Mouse (Mus musculus): ENCODE measurements around the gene Arhgef3. TPM values are rescaled to one million over a fixed set of nuclear protein-coding genes. Genes with fewer than 3 reads are reported as not detected.

Arhgef3 gene
- polyA plus RNA-seq, 1 experiment from 2014 or later, result 2.2 TPM

GRCm38 (mm10) chr14:27301768-27302499 lies 187.2 kb downstream of the Arhgef3 start:
- Histone ChIP-seq H3K36me3 (ENCODE audit: control insufficient read depth, insufficient read depth, low read length) (no peaks in the 10 kb centered on the region), H3K27me3 (ENCODE audit: control insufficient read depth, insufficient read depth, low read length) (no peaks in the 10 kb centered on the region), H3K4me3 (ENCODE audit: low read depth, low read length) (no peak overlapping the region), H3K27ac (ENCODE audit: low read depth, low read length) (no peak overlapping the region), H3K4me2 (no peak overlapping the region), H3K9ac (ENCODE audit: low read length) (no peak overlapping the region), H3K4me1 (ENCODE audit: control insufficient read depth, insufficient read depth, low read length) (no peaks in the 10 kb centered on the region), H3K9me3 (ENCODE audit: control insufficient read depth, low read length) (no peaks in the 10 kb centered on the region)
- DNase-seq (ENCODE audit: low spot score, missing footprints) (peak; percentile 17), ATAC-seq (ENCODE audit: low FRiP score) (no peak)
- WGBS, result 88% methylated on average over 5 of the region's 5 CpGs

- H3K4me3 ChIP-seq (ENCODE audit: low read depth, low read length), result no peak overlapping the region
- H3K9me3 ChIP-seq (ENCODE audit: control insufficient read depth, low read length), result no peaks in the 10 kb centered on the region
- no peak for ATAC-seq (ENCODE audit: low FRiP score)
- H3K4me2 ChIP-seq, result no peak overlapping the region
- 83% methylated on average over 4 of the region's 4 CpGs for WGBS
- peak; percentile 6 for DNase-seq (ENCODE audit: low spot score, missing footprints)
- H3K4me1 ChIP-seq (ENCODE audit: control insufficient read depth, insufficient read depth, low read length), result no peaks in the 10 kb centered on the region
- no peaks in the 10 kb centered on the region for H3K27me3 ChIP-seq (ENCODE audit: control insufficient read depth, insufficient read depth, low read length)
- H3K27ac ChIP-seq (ENCODE audit: low read depth, low read length), result no peak overlapping the region
- H3K36me3 ChIP-seq (ENCODE audit: control insufficient read depth, insufficient read depth, low read length), result no peaks in the 10 kb centered on the region
- H3K9ac ChIP-seq (ENCODE audit: low read length), result no peak overlapping the region
Measured at GRCm38 (mm10) chr14:27303294-27303693, 188.6 kb downstream of the Arhgef3 start.

GRCm38 (mm10) chr14:27304408-27304807 lies 189.7 kb downstream of the Arhgef3 start:
- no peak for ATAC-seq (ENCODE audit: low FRiP score)
- H3K4me1 ChIP-seq (ENCODE audit: control insufficient read depth, insufficient read depth, low read length), result no peaks in the 10 kb centered on the region
- H3K36me3 ChIP-seq (ENCODE audit: control insufficient read depth, insufficient read depth, low read length), result no peaks in the 10 kb centered on the region
- H3K4me2 ChIP-seq, result no peak overlapping the region
- no peak for DNase-seq (ENCODE audit: low spot score, missing footprints)
- no peak overlapping the region for H3K4me3 ChIP-seq (ENCODE audit: low read depth, low read length)
- no peak overlapping the region for H3K9ac ChIP-seq (ENCODE audit: low read length)
- no peak overlapping the region for H3K27ac ChIP-seq (ENCODE audit: low read depth, low read length)
- H3K27me3 ChIP-seq (ENCODE audit: control insufficient read depth, insufficient read depth, low read length), result no peaks in the 10 kb centered on the region
- 73% methylated on average over 4 of the region's 4 CpGs for WGBS
- no peaks in the 10 kb centered on the region for H3K9me3 ChIP-seq (ENCODE audit: control insufficient read depth, low read length)

DNA sequence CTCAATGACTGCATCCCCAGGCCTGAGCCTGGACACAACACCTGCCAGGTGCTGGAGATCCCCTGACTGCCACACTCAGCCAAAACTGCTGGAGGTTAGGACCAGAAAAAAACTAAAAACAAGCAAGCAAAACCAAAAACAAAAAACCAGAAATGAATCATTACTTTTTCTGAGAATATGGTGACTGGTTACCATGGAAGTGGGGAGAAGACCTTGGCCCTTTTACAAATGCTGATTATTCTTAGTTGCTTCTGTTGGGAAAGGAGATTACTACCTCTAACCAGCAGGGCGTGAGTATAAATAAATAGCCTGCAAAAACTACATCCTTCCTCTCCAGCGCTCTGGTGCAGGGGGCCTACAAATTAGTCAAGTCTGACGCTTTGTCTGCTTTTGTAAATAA lies 194.1 kb downstream of the Arhgef3 start:
- ATAC-seq (ENCODE audit: low FRiP score) (no peak), DNase-seq (ENCODE audit: low spot score, missing footprints) (peak; percentile 54)
- Histone ChIP-seq H3K36me3 (ENCODE audit: control insufficient read depth, insufficient read depth, low read length) (no peaks in the 10 kb centered on the region), H3K27me3 (ENCODE audit: control insufficient read depth, insufficient read depth, low read length) (no peaks in the 10 kb centered on the region), H3K9ac (ENCODE audit: low read length) (no peak overlapping the region), H3K4me3 (ENCODE audit: low read depth, low read length) (no peak overlapping the region), H3K4me2 (no peak overlapping the region), H3K27ac (ENCODE audit: low read depth, low read length) (no peak overlapping the region), H3K4me1 (ENCODE audit: control insufficient read depth, insufficient read depth, low read length) (no peaks in the 10 kb centered on the region), H3K9me3 (ENCODE audit: control insufficient read depth, low read length) (no peaks in the 10 kb centered on the region)
- WGBS, result 70% methylated on average over 3 of the region's 3 CpGs

DNA sequence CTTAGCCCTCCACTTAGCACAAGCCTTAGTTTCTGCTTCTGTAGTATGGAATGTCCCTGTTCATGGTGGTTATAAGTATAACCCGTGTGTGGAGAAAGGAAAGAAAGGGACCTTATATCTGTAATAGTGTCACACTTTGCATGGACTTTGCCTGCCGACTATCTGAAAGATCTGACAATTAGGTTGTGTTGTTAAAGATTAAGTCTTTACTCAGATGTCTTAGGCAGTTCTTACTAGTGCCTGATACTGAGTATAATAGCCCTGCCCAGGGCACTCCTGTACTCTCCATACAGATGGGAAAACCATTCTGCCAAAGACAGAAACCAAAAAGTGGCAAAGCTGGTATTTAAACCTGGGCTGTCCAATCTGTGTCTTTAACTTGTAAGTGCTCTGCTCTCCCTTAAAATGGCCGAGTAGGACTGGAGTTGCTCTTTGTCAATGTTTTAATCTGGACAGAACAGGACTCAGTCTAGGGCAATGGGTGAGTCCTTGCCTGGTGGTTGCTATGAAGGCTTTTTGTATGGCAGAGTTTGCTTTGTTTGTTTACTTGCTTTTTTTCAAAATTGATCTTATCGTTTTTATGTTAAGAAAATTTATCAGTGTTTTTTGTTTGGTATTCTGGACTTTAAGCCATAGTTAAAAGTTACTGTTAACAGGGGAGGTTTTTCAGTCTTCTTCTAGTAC lies 196.0 kb downstream of the Arhgef3 start:
- no peaks in the 10 kb centered on the region for H3K36me3 ChIP-seq (ENCODE audit: control insufficient read depth, insufficient read depth, low read length)
- no peaks in the 10 kb centered on the region for H3K4me1 ChIP-seq (ENCODE audit: control insufficient read depth, insufficient read depth, low read length)
- H3K9me3 ChIP-seq (ENCODE audit: control insufficient read depth, low read length), result no peaks in the 10 kb centered on the region
- no peak overlapping the region for H3K27ac ChIP-seq (ENCODE audit: low read depth, low read length)
- no peaks in the 10 kb centered on the region for H3K27me3 ChIP-seq (ENCODE audit: control insufficient read depth, insufficient read depth, low read length)
- no peak overlapping the region for H3K9ac ChIP-seq (ENCODE audit: low read length)
- 84% methylated on average over 4 of the region's 4 CpGs for WGBS
- H3K4me2 ChIP-seq, result no peak overlapping the region
- DNase-seq (ENCODE audit: low spot score, missing footprints) (peak; percentile 35), ATAC-seq (ENCODE audit: low FRiP score) (no peak)
- H3K4me3 ChIP-seq (ENCODE audit: low read depth, low read length), result no peak overlapping the region

GRCm38 (mm10) chr14:27312380-27312779 lies 197.7 kb downstream of the Arhgef3 start:
- Histone ChIP-seq H3K4me2 (no peak overlapping the region), H3K27me3 (ENCODE audit: control insufficient read depth, insufficient read depth, low read length) (no peaks in the 10 kb centered on the region), H3K9ac (ENCODE audit: low read length) (no peak overlapping the region), H3K36me3 (ENCODE audit: control insufficient read depth, insufficient read depth, low read length) (no peaks in the 10 kb centered on the region), H3K4me1 (ENCODE audit: control insufficient read depth, insufficient read depth, low read length) (no peaks in the 10 kb centered on the region), H3K9me3 (ENCODE audit: control insufficient read depth, low read length) (no peaks in the 10 kb centered on the region), H3K4me3 (ENCODE audit: low read depth, low read length) (no peak overlapping the region), H3K27ac (ENCODE audit: low read depth, low read length) (no peak overlapping the region)
- no peak for ATAC-seq (ENCODE audit: low FRiP score)
- DNase-seq (ENCODE audit: low spot score, missing footprints), result no peak
- WGBS, result 91% methylated on average over 1 of the region's 1 CpGs

DNA sequence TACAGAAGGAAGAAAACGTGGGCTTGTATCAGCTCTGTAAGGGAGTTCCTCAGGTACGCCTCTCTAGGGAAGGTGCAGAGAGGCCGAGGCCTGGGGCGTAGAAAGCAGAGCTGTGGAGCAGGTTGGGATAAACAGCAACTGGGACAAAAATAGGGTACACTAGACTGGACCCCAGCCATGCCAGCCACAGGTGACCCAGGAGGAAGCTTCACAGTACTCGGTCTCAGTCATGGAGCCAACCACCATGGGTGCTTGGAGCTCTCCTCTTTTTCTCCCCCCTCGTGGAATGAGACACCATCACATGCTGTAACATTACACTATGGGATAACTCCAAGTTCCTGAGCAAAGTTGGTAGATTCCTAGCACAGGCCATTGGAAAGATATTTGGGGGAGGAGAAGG lies 201.0 kb downstream of the Arhgef3 start:
- H3K9me3 ChIP-seq (ENCODE audit: control insufficient read depth, low read length), result no peaks in the 10 kb centered on the region
- 80% methylated on average over 6 of the region's 6 CpGs for WGBS
- H3K4me1 ChIP-seq (ENCODE audit: control insufficient read depth, insufficient read depth, low read length), result no peaks in the 10 kb centered on the region
- DNase-seq (ENCODE audit: low spot score, missing footprints) (peak; percentile 19), ATAC-seq (ENCODE audit: low FRiP score) (no peak)
- H3K9ac ChIP-seq (ENCODE audit: low read length), result no peak overlapping the region
- no peak overlapping the region for H3K4me3 ChIP-seq (ENCODE audit: low read depth, low read length)
- no peak overlapping the region for H3K27ac ChIP-seq (ENCODE audit: low read depth, low read length)
- H3K27me3 ChIP-seq (ENCODE audit: control insufficient read depth, insufficient read depth, low read length), result no peaks in the 10 kb centered on the region
- H3K36me3 ChIP-seq (ENCODE audit: control insufficient read depth, insufficient read depth, low read length), result no peaks in the 10 kb centered on the region
- H3K4me2 ChIP-seq, result no peak overlapping the region

DNA sequence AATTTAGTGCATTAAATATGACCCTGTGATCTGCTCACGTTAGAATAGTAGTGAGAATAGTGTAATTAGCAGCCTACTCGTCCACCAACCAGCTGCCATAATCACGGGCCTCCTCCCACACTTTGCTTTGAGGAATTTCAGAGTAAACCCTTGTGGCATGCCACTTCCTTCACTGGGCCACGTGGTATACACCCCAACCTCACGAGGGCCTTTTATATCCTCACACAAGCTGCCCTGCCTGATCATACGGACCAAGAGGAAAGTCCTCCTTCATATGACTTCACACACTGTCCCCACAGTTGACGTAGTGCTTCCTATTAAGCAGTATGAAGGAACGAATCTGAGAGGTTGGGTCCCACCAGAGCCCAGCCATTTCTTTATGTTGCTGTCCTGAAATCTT lies 202.4 kb downstream of the Arhgef3 start:
- no peaks in the 10 kb centered on the region for H3K9me3 ChIP-seq (ENCODE audit: control insufficient read depth, low read length)
- ATAC-seq (ENCODE audit: low FRiP score), result no peak
- H3K27ac ChIP-seq (ENCODE audit: low read depth, low read length), result no peak overlapping the region
- H3K27me3 ChIP-seq (ENCODE audit: control insufficient read depth, insufficient read depth, low read length), result no peaks in the 10 kb centered on the region
- no peaks in the 10 kb centered on the region for H3K36me3 ChIP-seq (ENCODE audit: control insufficient read depth, insufficient read depth, low read length)
- no peak overlapping the region for H3K4me3 ChIP-seq (ENCODE audit: low read depth, low read length)
- no peak overlapping the region for H3K9ac ChIP-seq (ENCODE audit: low read length)
- H3K4me2 ChIP-seq, result no peak overlapping the region
- WGBS, result 85% methylated on average over 8 of the region's 8 CpGs
- H3K4me1 ChIP-seq (ENCODE audit: control insufficient read depth, insufficient read depth, low read length), result no peaks in the 10 kb centered on the region
- DNase-seq (ENCODE audit: low spot score, missing footprints), result no peak

DNA sequence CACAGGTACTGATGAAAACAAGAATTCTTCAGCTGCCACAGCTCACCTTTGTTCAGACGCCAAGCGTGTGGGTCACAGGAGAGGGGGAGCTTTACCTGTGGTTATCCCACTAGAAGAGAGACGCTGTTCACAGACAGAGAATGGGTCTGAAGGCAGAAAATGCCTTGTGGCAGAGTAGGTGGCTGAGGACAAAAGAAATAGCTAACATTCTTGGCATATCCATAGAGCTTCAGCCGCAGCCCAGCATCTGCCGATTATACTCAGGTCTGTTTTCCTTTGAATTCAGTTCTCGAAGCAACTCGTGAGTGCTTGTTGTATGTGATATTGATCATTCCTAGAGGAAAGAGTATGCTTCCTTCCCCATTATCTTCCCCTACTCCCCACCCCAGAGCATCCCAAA lies 204.7 kb downstream of the Arhgef3 start:
- Histone ChIP-seq H3K9me3 (ENCODE audit: control insufficient read depth, low read length) (no peaks in the 10 kb centered on the region), H3K4me1 (ENCODE audit: control insufficient read depth, insufficient read depth, low read length) (no peaks in the 10 kb centered on the region), H3K27me3 (ENCODE audit: control insufficient read depth, insufficient read depth, low read length) (no peaks in the 10 kb centered on the region), H3K9ac (ENCODE audit: low read length) (no peak overlapping the region), H3K4me2 (no peak overlapping the region), H3K36me3 (ENCODE audit: control insufficient read depth, insufficient read depth, low read length) (no peaks in the 10 kb centered on the region), H3K4me3 (ENCODE audit: low read depth, low read length) (no peak overlapping the region), H3K27ac (ENCODE audit: low read depth, low read length) (no peak overlapping the region)
- DNase-seq (ENCODE audit: low spot score, missing footprints) (peak; percentile 47), ATAC-seq (ENCODE audit: low FRiP score) (no peak)
- WGBS, result 69% methylated on average over 7 of the region's 7 CpGs
